Mouse (Mus musculus) kidney, adult 9 months (tissue): Measurements from ENCODE around the gene Mtmr6.
"Not testable (repeated sequence)": the region's sequence is repeated elsewhere in the genome, so short reads cannot be mapped to it uniquely, and the experiment has no call there.

Experiments
- DNase-seq: peaks from one replicate; pipeline ENCODE4 v3.0.0; 2022

The Mtmr6 gene

GRCm38 (mm10) chr14:60300224-60300991, 35.4 kb downstream of the Mtmr6 start:
- no peak for DNase-seq

GRCm38 (mm10) chr14:60301024-60301423, 36.0 kb downstream of the Mtmr6 start:
- DNase-seq = no peak

- no peak for DNase-seq
Measured at GRCm38 (mm10) chr14:60302441-60302840, 37.4 kb downstream of the Mtmr6 start.

- DNase-seq = no peak
Measured at GRCm38 (mm10) chr14:60304441-60305220, 39.6 kb downstream of the Mtmr6 start.

GRCm38 (mm10) chr14:60308113-60308512, 43.1 kb downstream of the Mtmr6 start:
- no peak for DNase-seq

- DNase-seq = no peak
Measured at GRCm38 (mm10) chr14:60310691-60311090, 45.7 kb downstream of the Mtmr6 start.

GRCm38 (mm10) chr14:60319231-60319630, 54.2 kb downstream of the Mtmr6 start:
- no peak for DNase-seq

- DNase-seq = no peak
Measured at GRCm38 (mm10) chr14:60320813-60321212, 55.8 kb downstream of the Mtmr6 start.

GRCm38 (mm10) chr14:60340001-60340400, 75.0 kb downstream of the Mtmr6 start:
- DNase-seq = not testable (repeated sequence)

- DNase-seq = no peak
Measured at GRCm38 (mm10) chr14:60340570-60340969, 75.5 kb downstream of the Mtmr6 start.

GRCm38 (mm10) chr14:60345326-60345876, 80.4 kb downstream of the Mtmr6 start:
- DNase-seq = no peak
